Mouse (Mus musculus) 3T3-L1 (cell line): ENCODE data around the gene Ppm1g.

Experiments used
- DNase-seq: peaks from one replicate; pipeline ENCODE4 v3.0.0-alpha.2; 2015; ENCODE audit warnings: low read depth, low spot score

Gene Ppm1g

GRCm38 (mm10) chr5:31220448-31221303 lies at the start of gene Ppm1g:
Ppm1g (minus strand) TSS chr5:31220687.
- DNase-seq = peak; percentile 92

GRCm38 (mm10) chr5:31267686-31268085 lies 47.2 kb upstream of the Ppm1g start:
- no peak for DNase-seq

GRCm38 (mm10) chr5:31266101-31266500 lies 45.6 kb upstream of the Ppm1g start:
- DNase-seq = no peak

GRCm38 (mm10) chr5:31257616-31258015 lies 37.1 kb upstream of the Ppm1g start:
- no peak for DNase-seq

DNA sequence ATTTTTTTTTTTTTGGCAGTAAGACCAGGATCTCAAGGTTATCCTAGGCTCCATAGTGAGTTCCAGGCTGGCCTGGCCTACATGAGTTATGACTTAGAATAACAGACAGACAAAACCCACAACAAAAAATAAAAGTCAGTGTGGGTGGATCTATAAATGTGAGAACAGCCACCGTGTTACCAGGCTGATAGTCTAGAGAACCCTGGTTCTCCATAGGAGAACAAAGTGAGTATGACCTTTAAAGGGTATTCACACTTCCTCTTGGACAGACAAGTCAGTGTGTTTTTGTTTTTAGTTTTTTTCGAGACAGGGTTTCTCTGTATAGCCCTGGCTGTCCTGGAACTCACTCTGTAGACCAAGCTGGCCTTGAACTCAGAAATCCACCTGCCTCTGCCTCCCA lies 35.5 kb upstream of the Ppm1g start:
- DNase-seq = no peak

DNA sequence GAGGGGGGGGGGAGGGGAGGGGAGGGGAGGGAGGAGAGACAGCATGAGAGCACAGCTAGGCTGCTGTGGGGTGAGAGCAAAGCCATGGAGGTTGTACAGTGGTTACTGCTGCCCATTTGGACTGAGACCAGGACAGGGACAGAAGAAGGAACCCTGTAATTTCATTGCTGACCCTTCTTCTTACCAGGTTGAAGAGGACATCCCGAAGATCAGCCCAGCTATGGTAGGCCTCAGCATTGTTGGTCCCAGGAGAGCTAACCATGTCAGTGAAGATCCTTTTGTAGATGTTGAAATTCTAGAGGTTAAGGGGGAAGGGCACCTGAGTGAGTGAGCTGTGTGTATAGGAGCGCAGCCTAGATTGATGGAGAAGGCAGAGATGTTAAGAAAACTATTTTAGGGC lies 34.9 kb upstream of the Ppm1g start:
- DNase-seq = no peak

GRCm38 (mm10) chr5:31254901-31255300 lies 34.4 kb upstream of the Ppm1g start:
- DNase-seq = no peak

GRCm38 (mm10) chr5:31254452-31254851 lies 34.0 kb upstream of the Ppm1g start:
- DNase-seq = peak; percentile 10

GRCm38 (mm10) chr5:31253806-31254205 lies 33.3 kb upstream of the Ppm1g start:
- DNase-seq = no peak

DNA sequence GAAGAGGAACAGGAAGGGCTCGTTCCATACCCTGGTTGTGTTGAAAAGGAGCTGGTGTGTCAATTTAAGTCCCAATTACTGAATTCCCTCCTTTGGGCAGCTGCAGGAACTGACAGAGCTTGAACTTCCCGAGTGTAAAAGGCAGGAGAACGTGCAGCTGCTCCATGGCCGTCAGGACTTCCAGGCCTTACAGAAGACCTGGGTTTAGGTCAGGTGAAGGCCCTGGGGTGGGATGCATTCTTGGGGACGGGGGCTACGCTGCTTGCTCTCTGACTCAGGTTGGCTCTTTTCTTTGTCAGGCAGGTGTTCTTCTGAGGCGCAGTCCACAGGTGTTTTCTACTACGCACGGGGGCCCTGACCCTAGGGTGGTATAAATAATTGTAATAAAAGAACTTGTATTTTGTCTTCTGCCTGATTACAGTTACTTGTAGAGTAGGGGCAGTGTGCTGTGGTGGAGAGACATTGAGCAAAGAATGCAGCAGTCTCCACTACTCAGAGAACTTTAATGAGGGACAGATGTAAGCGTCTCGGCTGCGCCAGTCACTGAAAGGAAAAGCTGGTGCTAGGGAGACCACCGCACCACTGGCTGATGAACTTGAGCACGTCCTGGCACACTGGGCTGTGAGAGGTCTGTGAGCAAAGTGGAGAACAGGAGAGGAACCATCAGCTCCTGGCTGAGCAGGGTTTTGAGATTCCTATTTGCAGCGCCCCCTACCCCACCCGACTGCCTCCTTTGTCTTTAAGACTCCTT lies 32.5 kb upstream of the Ppm1g start:
- no peak for DNase-seq

DNA sequence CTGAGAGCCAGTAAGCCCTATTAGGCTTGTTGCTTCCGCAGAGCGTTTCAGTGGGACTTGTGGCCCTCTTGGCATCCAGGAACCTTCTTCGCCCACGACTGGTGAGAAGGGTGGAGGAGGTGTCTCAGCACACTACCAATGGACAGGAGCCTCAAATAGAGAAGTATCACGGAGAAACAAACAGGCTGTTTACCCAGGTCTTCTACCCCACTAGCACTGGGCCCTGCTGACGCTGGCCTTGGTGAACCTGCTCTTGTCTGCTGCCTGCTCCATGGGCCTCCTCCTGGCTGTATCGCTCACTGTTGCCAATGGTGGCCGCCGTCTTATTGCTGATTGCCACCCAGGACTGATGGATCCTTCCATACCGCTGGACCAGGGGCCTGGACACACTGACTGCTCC lies 31.7 kb upstream of the Ppm1g start:
- DNase-seq = no peak

GRCm38 (mm10) chr5:31251541-31252101 lies 31.1 kb upstream of the Ppm1g start, which contains the start of gene Krtcap3:
Krtcap3 (plus strand) TSS chr5:31251691.
- DNase-seq = no peak

DNA sequence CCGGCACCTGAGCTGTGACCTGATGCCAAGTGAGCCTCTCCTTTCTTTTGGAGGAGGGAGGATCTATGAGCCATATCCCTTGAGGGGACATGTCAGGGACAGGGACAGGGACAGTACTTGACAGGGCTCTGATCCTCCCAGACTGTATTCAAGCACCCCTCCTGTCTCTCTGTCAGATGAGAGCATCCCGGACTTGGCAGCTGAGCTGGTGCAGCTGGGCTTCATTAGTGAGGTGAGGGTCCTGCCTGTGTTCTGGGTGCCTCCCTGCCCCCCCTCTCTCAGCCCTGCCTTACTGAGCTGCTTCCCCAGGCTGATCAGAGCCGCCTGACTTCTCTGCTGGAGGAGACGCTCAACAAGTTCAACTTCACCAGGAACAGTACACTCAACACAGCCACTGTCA lies 30.2 kb upstream of the Ppm1g start:
- no peak for DNase-seq

- DNase-seq = no peak
Observed at GRCm38 (mm10) chr5:31242191-31242590, 21.7 kb upstream of the Ppm1g start.

DNA sequence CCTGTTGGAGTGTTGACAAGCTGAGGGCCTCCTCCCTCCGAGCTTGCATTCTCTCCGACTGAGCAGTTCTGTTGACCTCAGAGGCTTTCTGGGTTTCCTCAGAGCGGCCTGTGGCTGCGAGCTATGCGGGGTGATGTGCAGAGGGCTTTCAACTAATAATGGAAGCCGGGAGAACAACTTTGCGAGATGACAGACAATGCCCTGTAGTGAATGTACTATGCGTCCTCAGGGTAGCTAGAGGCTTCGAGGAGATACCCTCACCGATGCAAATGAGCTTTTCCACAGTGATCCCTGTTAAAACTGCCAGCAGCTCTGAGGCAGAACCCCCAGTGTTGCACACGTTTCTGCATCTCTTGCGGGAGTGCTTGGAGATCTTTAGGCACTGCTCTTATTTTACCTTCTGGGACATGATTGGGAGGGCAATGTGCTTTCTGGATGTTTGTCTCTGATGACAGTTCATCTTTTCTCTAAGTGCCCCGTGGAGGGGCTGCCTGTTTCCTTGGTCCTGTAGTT lies 21.1 kb upstream of the Ppm1g start:
- DNase-seq = no peak

DNA sequence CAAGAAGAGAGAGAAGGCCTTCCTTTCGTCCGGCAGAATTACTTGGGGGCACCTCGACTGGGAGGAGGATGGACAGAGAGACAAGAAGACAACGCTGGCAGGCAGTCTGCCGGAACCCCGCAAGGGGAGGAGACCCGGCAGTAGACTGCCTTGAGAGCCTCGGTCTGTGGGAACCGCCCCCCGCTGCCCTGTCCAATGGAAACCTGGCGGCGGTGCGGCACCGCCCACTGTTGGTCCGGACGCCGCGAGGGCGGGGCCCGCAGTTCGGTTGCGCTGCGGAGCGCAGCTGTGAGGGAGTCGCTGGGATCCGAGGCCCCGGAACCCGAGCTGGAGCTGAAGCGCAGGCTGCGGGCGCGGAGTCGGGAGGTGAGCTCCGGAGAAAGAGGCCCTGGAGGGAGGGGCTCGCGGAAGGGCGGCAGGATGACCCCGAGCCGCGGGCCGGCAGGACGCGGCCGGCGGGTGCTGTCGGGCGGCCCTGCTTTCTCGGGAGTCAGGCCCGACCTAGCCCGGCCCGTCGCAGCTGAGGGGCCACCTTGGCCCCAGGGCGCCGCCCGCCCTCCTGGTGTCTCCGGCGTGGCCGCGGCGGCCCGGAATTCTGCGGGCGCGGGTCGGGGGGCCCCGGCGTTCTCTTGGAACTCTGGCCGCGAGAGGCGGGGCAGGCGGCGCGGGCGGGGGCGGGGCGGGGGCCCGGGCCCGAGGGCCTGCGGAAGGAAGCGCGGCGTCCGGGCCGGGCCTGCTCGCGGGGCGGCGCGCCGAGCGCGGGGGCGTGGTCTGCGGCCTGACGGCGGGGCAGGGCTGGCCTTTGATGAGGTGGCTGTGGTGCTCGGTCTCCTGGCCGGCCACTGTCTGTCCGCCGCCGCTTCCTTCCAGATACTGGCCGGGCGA lies 20.4 kb upstream of the Ppm1g start, which contains the start of the genes Nrbp1 and Gm9970:
Gene Nrbp1 (plus strand): TSS at position 228 of the 885 bp plus-strand sequence.
Gene Gm9970 (minus strand): TSS at position 596 of the 885 bp plus-strand sequence.
- DNase-seq = peak; percentile 96

DNA sequence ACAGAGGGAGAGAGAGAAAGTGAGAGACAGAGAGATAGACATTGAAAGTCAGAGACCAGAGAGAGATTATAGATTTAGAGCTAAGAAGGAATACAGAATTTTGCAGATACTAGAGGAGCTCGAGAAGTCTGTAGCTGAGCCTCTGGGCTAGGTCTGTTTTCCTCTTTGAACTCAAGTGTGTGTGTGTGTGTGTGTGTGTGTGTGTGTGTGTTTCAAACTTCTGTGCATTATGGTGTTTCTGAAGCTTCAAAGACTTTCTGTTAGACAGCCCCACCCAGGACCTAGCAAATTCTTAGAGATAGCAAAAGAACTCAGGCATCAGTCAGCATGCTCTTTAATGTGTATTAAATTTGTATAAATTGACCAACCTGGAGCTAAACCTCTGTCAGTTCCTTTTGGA lies 6.2 kb upstream of the Ppm1g start:
- no peak for DNase-seq

- DNase-seq = no peak
Observed at GRCm38 (mm10) chr5:31222696-31223095, 2.2 kb upstream of the Ppm1g start.

DNA sequence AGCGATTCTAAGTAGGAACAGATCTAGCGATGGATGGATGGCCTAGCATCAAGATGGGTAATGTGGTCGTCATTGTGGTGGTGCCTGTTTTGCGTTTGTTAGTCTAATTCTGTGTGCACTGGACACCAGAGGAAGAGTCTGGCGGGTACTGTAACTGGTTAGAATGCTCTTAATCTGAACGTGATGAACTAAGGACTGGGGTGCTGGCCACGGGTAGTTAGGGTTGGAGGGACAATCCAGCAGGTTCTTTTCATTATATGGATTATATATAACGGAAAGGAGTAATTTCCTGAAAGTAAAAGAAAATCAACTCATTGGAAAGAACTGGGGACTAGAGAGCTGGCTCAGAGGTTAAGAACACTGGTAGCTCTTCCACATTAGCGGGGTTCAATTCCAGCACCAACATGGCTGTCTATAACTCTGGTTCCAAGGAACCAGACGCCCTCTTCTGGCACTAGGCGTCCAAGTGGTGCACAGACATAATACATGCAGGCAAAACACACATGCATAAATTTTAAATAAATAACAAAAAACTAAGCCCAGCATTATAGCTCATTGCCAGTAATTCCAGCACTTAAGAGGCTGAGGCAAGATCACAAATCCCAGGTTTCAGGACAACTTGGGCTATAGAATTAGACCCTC lies 938 bp upstream of the Ppm1g start:
- peak; percentile 92 for DNase-seq

DNA sequence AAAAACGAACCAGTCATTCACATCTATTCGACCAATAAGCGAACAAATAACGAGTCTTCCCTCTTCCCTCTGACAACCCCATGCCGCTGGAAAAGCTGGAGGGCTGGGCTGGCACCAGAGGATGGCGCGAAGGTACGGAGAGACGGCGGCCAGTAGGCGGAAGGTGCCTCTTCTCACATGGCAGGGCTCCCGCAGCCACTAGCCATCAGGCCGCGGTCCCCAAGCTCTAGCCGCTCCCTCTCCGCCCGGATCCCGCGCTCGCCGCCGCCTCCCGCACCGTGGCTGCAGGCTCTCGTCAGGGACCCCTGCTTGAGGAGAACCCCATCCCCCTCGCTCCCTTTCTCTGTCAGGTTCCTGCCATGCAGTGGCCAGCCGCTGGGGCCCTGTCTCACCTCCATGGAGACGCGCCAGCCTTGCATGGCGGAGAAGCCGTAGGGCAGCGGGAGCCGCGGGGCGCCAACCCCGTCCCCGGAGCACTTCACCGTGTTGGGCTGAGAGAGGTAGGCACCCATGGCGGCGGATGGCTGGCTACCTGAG lies 508 bp downstream of the Ppm1g start:
- DNase-seq = peak; percentile 70
